8 mouse cellular contexts compared by ENCODE assay signal in the genomic region with DNA sequence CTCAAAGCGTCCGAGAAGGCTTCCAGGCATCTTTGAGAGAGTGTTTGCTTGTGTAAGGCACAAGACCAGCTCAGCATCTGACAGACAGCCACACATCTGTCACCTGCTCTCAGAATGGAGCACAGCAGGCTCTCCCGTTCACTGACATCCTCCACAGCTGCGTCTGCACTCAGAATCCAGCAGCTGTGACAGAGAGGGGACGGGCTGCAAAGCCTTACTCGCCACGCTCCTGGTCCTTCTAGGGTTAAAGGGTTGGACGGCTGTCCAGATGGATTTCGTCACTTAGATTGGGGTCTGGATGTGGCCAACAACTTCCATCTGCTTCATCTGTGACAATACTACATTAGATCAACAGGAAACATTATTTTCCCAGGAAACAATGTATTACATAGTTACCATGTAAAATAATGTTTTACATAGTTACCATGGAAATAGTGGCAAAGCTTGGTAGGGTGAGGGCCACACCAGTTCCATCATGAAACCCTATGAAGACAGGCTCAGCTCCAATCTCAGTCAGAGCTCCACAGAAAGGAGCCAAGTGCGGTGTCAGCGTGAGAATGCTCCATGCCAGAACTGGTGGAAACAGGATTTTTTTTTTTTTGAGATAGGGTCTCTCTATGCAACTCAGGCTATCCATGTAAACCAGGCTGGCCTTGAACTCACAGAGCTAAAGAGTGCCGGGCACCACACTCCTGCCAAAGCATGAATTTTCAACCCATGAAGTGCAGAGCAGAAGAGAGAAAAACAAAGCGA. TPM values are rescaled to one million over a fixed set of nuclear protein-coding genes. Genes with fewer than 3 reads are reported as not detected.
DNase-seq lines count a peak whose midpoint lies in the region; ATAC-seq and TF ChIP-seq lines count a peak whose summit lies in the region.

No protein-coding gene starts in this region.

- H3K27me3 ChIP-seq in heart, embryonic 11.5 days (ENCODE audit: control insufficient read depth, insufficient read depth, low read length): no peaks in the 10 kb centered on the region
- H3K27me3 ChIP-seq in midbrain, postnatal 0 days (ENCODE audit: insufficient read depth, low read length): no peaks in the 10 kb centered on the region
- no peaks in the 10 kb centered on the region; the same call in 1 of the 2 replicates for H3K27me3 ChIP-seq in midbrain, embryonic 16.5 days (ENCODE audit: control insufficient read depth, insufficient read depth, low read depth, low read length)

- no peak overlapping the region for H3K27ac ChIP-seq in heart, embryonic 11.5 days (ENCODE audit: low read depth, low read length)
- H3K27ac ChIP-seq in midbrain, postnatal 0 days (ENCODE audit: low read depth, low read length): no peak overlapping the region
- H3K27ac ChIP-seq in midbrain, embryonic 16.5 days (ENCODE audit: low read length): no peak overlapping the region

- DNase-seq in heart, adult 8-10 months (ENCODE audit: low spot score): peak; percentile 48
- DNase-seq in midbrain, postnatal 0 days (ENCODE audit: low spot score): peak; percentile 66
- DNase-seq in lung, postnatal 36 days: peak; percentile 47
- DNase-seq in ovary, postnatal 10 days (ENCODE audit: low spot score): no peak
- DNase-seq in adrenal gland, postnatal 10 days: no peak
- no peak for DNase-seq in ovary, postnatal 14 days (ENCODE audit: low spot score)

- no peak overlapping the region for H3K4me2 ChIP-seq in heart, embryonic 11.5 days
- H3K4me2 ChIP-seq in midbrain, postnatal 0 days (ENCODE audit: low read depth, low read length, poor library complexity, severe bottlenecking): no peak overlapping the region
- no peak overlapping the region for H3K4me2 ChIP-seq in midbrain, embryonic 16.5 days (ENCODE audit: low read length)

- peaks cover 14% of the 10 kb centered on the region for H3K4me1 ChIP-seq in heart, embryonic 11.5 days (ENCODE audit: control insufficient read depth, insufficient read depth, low read length)
- 0 out of 2 replicates have a peak, but pooled peaks cover 6% of the 10 kb centered on the region for H3K4me1 ChIP-seq in midbrain, postnatal 0 days (ENCODE audit: insufficient read depth, low read length)
- H3K4me1 ChIP-seq in midbrain, embryonic 16.5 days (ENCODE audit: control insufficient read depth, insufficient read depth, low read length): no peaks in the 10 kb centered on the region

- H3K36me3 ChIP-seq in heart, embryonic 11.5 days (ENCODE audit: control insufficient read depth, insufficient read depth, low read length): no peaks in the 10 kb centered on the region
- no peaks in the 10 kb centered on the region for H3K36me3 ChIP-seq in midbrain, postnatal 0 days (ENCODE audit: insufficient read depth, low read length)
- no peaks in the 10 kb centered on the region for H3K36me3 ChIP-seq in midbrain, embryonic 16.5 days (ENCODE audit: control insufficient read depth, insufficient read depth, low read length)

- H3K9me3 ChIP-seq in heart, embryonic 11.5 days (replicated peaks; ENCODE audit: control insufficient read depth, low read length): no peaks in the 10 kb centered on the region
- no peaks in the 10 kb centered on the region for H3K9me3 ChIP-seq in midbrain, postnatal 0 days (ENCODE audit: low read length)
- H3K9me3 ChIP-seq in midbrain, embryonic 16.5 days (replicated peaks; ENCODE audit: control insufficient read depth, low read length, poor library complexity, severe bottlenecking): no peaks in the 10 kb centered on the region

- H3K9ac ChIP-seq in heart, embryonic 11.5 days (ENCODE audit: low read depth, low read length): no peak overlapping the region
- H3K9ac ChIP-seq in midbrain, postnatal 0 days (replicated peaks; ENCODE audit: low read length, poor library complexity, severe bottlenecking): no peak overlapping the region
- H3K9ac ChIP-seq in midbrain, embryonic 16.5 days (ENCODE audit: low read depth, low read length): no peak overlapping the region

- H3K4me3 ChIP-seq in heart, embryonic 11.5 days (ENCODE audit: low read depth, low read length): no peak overlapping the region
- H3K4me3 ChIP-seq in midbrain, postnatal 0 days (ENCODE audit: low read depth, low read length): no peak overlapping the region
- H3K4me3 ChIP-seq in midbrain, embryonic 16.5 days (ENCODE audit: low read depth, low read length): no peak overlapping the region

- no peak for ATAC-seq in heart, embryonic 11.5 days (replicated peaks; ENCODE audit: insufficient number of reproducible peaks, low FRiP score, low TSS enrichment)
- ATAC-seq in midbrain, postnatal 0 days (ENCODE audit: low FRiP score): no peak
- ATAC-seq in midbrain, embryonic 16.5 days: no peak

- 35% methylated on average over 13 of the region's 13 CpGs for WGBS in heart, embryonic 11.5 days (ENCODE audit: insufficient replicate concordance)
- 42% methylated on average over 13 of the region's 13 CpGs for WGBS in midbrain, postnatal 0 days
- 52% methylated on average over 13 of the region's 13 CpGs for WGBS in midbrain, embryonic 16.5 days

- TF ChIP-seq CTCF in midbrain, postnatal 0 days (IDR thresholded peaks at IDR 0.05): no peak

RNA-seq across cellular contexts. Expression of a gene that starts 28.2 kb away (rescaled TPM):
- 10 to 100 TPM; 44.3 to 57.6 (median 46.7) TPM for total RNA-seq in heart, adult 8-10 months (2022)
- polyA plus RNA-seq in heart, embryonic 11.5 days (2014; fragmentation: Nextera tagmentation; extraction: Ambion mirVana): 202 and 221 TPM in 2 replicates
- 30.5 and 43.2 TPM in 2 replicates for total RNA-seq in midbrain, postnatal 0 days (2014; rRNA removed)
- 91.6 and 95.8 TPM in 2 replicates for polyA plus RNA-seq in midbrain, postnatal 0 days (2015; fragmentation: Nextera tagmentation; extraction: Ambion mirVana)
- polyA plus RNA-seq in midbrain, embryonic 16.5 days (2015; fragmentation: Nextera tagmentation; extraction: Ambion mirVana): 99.5 and 105 TPM in 2 replicates
- 100 to 1,000 TPM; 113 to 117 TPM for total RNA-seq in adrenal gland, postnatal 10 days (2021)

RNA-seq across cellular contexts. Expression of a gene that starts 28.6 kb away (rescaled TPM):
- total RNA-seq in heart, adult 8-10 months (2022): 1,000 to 10,000 TPM; 4,385 to 5,037 (median 4,791) TPM
- 1,603 and 1,668 TPM in 2 replicates for polyA plus RNA-seq in heart, embryonic 11.5 days (2014; fragmentation: Nextera tagmentation; extraction: Ambion mirVana)
- total RNA-seq in midbrain, postnatal 0 days (2014; rRNA removed): 493 and 558 TPM in 2 replicates
- 1,374 and 1,478 TPM in 2 replicates for polyA plus RNA-seq in midbrain, postnatal 0 days (2015; fragmentation: Nextera tagmentation; extraction: Ambion mirVana)
- 1,051 and 1,134 TPM in 2 replicates for polyA plus RNA-seq in midbrain, embryonic 16.5 days (2015; fragmentation: Nextera tagmentation; extraction: Ambion mirVana)
- total RNA-seq in adrenal gland, postnatal 10 days (2021): 1,000 to 10,000 TPM; 2,747 to 2,903 TPM

RNA-seq across cellular contexts. Expression of a gene that starts 28.7 kb away (rescaled TPM):
- not detected for total RNA-seq in heart, adult 8-10 months (2022)
- 1.9 and 2.0 TPM in 2 replicates for polyA plus RNA-seq in heart, embryonic 11.5 days (2014; fragmentation: Nextera tagmentation; extraction: Ambion mirVana)
- 3.9 and 13.8 TPM in 2 replicates for total RNA-seq in midbrain, postnatal 0 days (2014; rRNA removed)
- polyA plus RNA-seq in midbrain, postnatal 0 days (2015; fragmentation: Nextera tagmentation; extraction: Ambion mirVana): 7.9 and 9.1 TPM in 2 replicates
- polyA plus RNA-seq in midbrain, embryonic 16.5 days (2015; fragmentation: Nextera tagmentation; extraction: Ambion mirVana): 4.7 and 5.6 TPM in 2 replicates
- not detected for total RNA-seq in adrenal gland, postnatal 10 days (2021)

RNA-seq across cellular contexts. Expression of a gene that starts 39.6 kb away (rescaled TPM):
- 1 to 10 TPM; 2.6 to 4.0 (median 4.0) TPM for total RNA-seq in heart, adult 8-10 months (2022)
- 3.2 and 3.9 TPM in 2 replicates for polyA plus RNA-seq in heart, embryonic 11.5 days (2014; fragmentation: Nextera tagmentation; extraction: Ambion mirVana)
- total RNA-seq in midbrain, postnatal 0 days (2014; rRNA removed): 3.2 and 3.5 TPM in 2 replicates
- 5.0 and 5.7 TPM in 2 replicates for polyA plus RNA-seq in midbrain, postnatal 0 days (2015; fragmentation: Nextera tagmentation; extraction: Ambion mirVana)
- 3.9 TPM in 2 replicates for polyA plus RNA-seq in midbrain, embryonic 16.5 days (2015; fragmentation: Nextera tagmentation; extraction: Ambion mirVana)
- total RNA-seq in adrenal gland, postnatal 10 days (2021): 10 to 100 TPM; 18.9 to 21.8 TPM

RNA-seq across cellular contexts. Expression of a gene that starts 49.1 kb away (rescaled TPM):
- total RNA-seq in heart, adult 8-10 months (2022): 1 to 10 TPM; 3.0 to 5.7 (median 4.3) TPM
- 3.5 and 4.6 TPM in 2 replicates for polyA plus RNA-seq in heart, embryonic 11.5 days (2014; fragmentation: Nextera tagmentation; extraction: Ambion mirVana)
- 27.4 and 30.9 TPM in 2 replicates for total RNA-seq in midbrain, postnatal 0 days (2014; rRNA removed)
- polyA plus RNA-seq in midbrain, postnatal 0 days (2015; fragmentation: Nextera tagmentation; extraction: Ambion mirVana): 25.4 and 29.5 TPM in 2 replicates
- polyA plus RNA-seq in midbrain, embryonic 16.5 days (2015; fragmentation: Nextera tagmentation; extraction: Ambion mirVana): 18.2 and 22.2 TPM in 2 replicates
- 10 to 100 TPM; 28.3 to 32.8 TPM for total RNA-seq in adrenal gland, postnatal 10 days (2021)

Comparison
In these comparisons a context has a peak if more than half of its experiments do, and no peak if none do; other contexts are left out.
1. DNase-seq: peak in heart, adult 8-10 months (single experiment), midbrain, postnatal 0 days (single experiment) and lung, postnatal 36 days (single experiment); none in ovary, postnatal 10 days (single experiment), adrenal gland, postnatal 10 days (single experiment) and ovary, postnatal 14 days (single experiment).